Mouse (Mus musculus) heart, adult 9 months (tissue): ENCODE measurements at regions not wholly inside any gene's neighbourhood (a gene's known extent, or its start where the extent isn't known, plus 50 kb on each side); places are given as distances from the start of the nearest gene placed in this dataset.

Source experiments
- DNase-seq, 2 experiments: peaks; one replicate each; pipeline ENCODE4 v3.0.0; 2022; ENCODE audit warnings: low spot score in 2 of 2

DNA sequence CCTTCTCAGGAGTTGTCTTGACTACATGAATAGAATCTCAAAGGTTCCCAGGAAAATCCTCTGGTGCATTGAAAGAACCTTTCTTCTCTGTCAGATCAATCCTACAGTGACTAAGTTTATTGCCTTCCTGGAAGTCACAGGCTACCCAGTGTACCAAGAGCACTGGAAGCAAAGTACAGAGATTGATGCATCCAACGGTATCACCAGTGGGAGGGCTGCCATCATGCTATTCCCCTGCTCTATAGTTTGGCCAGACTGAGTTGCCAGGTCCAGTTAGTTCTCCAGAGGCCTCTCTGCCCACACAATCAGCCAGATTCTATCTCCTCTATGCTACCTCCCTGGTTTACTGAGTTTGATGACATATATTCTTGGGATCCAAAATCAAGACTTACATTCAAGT lies 96.9 kb upstream of the Gm6657 start:
- DNase-seq: no peak

DNA sequence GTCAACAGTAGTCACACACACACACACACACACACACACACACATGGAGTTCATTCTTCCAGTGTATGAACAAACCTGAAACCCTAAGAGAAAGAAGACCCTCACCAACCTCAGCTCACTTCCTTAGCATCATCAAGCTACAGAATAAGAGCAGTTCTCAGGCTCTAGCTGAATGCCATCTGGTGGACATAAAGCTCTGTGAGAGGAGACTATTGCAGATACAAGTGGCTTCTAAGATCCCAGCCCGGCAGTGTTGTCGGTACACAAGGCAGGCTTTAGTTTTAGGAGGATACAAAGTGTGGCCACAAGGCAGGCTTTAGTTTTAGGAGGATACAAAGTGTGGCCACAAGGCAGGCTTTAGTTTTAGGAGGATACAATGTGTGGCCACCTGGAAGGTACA lies 96.3 kb upstream of the Gm6657 start:
- no peak for DNase-seq

DNA sequence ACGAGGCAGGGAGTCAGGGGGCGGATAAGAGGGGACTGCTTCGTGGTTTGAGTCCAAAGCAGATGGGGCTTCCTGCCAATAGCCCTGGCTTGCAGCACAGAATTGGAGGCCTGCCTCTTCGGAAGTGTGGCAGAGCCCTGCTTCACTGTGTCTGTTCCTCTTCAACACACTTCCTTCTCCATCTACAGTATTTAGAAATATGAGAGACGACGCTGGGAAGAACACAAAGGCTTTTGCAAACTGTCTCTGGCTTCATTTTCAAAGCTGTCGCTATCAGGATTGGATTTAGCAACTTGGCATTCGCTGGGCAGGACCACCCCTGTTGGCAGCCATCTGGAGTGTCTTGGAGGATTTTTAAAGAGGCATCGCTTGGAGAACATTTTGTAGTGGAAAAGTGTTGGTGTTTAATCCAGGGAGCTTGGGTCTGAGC lies 95.3 kb upstream of the Gm6657 start:
- DNase-seq: peak in 1 of 2 experiments; percentile 19

DNA sequence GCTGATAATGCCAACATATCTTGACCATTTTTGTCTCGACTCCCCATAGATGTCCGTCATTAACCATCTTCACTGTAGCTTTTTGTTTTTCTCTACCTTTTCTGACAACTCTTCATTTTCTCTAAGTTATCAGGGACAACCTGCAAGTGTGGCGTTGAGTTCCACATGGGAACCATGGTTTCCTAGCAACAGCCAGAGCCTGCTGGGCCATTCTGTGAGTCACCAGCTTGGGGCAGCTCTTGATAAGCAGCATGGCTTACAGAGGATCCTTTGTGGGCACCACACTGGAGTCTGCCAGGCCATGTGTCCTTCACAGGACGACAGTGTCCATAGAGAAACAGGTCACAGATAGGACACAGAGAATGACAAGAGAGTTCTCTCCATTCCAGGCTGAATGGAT lies 94.3 kb upstream of the Gm6657 start:
- peak; percentile 20 to 28 for DNase-seq

DNA sequence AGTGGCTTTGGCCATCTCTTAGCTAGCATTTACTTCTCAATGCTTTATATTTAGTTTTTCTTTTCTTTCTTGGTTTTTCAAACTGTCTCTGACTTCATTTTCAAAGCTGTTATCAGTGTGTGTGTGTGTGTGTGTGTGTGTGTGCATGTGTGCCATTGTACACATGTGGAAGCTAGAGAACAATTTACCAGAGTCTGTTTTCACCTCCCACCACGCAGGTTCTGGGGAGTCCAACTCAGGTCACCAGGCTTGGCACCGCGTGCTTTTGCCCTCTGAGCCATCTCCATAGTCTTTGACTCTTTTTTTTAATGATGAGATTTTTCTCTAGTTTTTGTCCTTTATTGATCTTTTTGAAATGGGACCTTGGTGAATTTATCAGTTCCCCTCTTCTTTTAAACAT lies 93.3 kb upstream of the Gm6657 start:
- no peak for DNase-seq

DNA sequence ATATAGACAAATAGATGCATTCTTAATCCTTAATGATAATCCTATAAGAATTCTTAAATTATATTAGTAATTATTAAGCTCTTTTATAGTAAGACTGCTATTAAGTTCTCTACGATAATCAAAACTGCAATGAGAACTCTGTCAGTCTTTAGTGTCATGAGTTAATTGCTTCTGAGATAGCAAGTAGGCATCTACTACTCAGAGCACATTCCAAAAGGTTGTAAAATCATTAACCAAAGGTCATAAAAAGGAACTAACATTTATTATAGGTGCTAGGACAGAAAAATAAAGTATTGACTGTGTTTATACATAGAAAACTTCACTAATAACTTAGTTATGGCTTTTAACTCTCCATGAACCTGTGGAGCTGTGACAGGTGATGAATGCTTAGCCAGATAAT lies 84.1 kb upstream of the Gm6657 start:
- DNase-seq: no peak

DNA sequence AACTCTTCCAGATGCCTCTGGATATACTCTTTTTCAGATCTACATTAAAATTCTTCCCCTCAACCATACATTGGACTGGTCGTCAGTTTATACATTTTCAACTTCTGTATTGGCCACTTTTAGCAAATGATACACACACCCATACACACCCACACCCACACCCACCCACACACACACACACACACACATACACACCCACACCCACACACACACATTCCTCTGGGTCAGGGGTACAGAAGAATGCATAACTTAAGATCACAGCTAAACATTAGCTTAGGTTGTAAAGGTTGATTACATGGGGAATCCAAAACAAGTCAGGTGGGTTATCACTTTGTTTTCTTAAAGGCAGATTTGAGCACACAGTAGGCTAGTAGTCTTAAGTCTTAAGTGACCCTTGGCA lies 75.9 kb upstream of the Gm6657 start:
- no peak for DNase-seq

DNA sequence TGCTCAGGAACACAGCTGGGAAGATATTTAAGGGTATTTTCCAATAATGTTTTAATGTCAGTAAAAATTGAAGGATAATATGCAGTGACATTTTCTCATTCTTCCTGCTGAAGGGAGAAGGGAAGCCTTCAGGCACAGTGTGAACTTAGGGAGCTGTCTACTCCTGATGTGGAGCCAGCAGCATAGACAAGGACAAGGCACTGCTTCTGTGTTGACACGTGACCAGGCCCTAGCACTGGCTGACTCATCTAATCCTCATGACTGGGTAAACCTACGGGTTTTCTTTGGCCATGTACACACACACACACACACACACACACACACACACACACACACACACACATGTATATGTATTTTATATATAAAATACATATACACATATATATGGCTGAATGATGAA lies 74.8 kb upstream of the Gm6657 start:
- DNase-seq: no peak

DNA sequence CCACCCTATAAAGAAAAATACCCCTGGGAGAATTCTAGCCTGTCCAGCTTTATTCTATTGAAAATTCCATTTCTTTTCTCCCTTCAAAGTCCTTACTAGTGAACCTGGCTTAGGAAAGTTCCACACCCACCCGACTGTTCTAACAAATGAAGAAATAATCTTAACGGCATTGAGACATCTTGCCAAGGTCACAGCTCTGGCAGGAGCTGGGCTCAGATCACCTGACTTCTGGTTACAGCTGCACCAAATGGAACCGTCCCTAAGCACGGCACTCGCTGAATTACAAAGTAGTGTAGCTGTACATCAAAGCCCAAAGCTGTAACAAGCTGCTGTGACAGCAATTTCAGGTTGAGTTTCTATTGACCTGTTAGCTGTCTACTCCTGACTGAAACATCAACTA lies 74.2 kb upstream of the Gm6657 start:
- DNase-seq: peak; percentile 13 to 15

DNA sequence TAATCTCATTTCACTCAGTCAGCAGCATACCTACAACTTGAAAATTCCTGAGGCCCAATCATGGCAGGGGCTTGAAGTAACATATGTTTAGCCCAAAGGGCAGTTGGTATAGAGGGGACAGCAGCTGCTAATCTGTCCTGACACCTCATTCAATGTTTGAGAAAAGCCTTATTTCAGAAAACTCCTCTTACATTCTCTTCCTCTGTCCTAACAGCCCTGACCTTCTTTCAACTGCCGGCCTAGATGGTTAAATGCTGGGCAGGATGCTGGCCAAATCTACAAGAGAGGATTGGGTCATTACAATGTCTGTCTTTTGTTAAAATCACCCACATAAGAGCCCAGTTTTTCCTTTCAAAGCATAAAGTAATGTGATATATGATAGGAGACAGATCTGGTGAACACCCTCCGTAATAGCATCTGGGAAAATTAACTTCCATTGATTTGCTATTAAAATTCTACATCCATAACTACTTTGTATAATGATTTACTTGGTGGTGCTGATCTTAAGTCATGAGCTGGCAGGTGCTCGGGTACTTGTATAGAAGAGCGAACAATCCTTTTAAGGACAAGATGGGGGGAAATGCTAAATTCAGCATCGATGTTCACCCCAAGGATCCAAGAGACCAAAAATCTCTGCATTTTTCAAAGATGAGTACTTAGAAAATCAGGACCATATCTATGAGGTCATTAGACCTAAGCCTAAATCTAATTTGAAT lies 64.8 kb upstream of the Gm6657 start:
- no peak for DNase-seq

DNA sequence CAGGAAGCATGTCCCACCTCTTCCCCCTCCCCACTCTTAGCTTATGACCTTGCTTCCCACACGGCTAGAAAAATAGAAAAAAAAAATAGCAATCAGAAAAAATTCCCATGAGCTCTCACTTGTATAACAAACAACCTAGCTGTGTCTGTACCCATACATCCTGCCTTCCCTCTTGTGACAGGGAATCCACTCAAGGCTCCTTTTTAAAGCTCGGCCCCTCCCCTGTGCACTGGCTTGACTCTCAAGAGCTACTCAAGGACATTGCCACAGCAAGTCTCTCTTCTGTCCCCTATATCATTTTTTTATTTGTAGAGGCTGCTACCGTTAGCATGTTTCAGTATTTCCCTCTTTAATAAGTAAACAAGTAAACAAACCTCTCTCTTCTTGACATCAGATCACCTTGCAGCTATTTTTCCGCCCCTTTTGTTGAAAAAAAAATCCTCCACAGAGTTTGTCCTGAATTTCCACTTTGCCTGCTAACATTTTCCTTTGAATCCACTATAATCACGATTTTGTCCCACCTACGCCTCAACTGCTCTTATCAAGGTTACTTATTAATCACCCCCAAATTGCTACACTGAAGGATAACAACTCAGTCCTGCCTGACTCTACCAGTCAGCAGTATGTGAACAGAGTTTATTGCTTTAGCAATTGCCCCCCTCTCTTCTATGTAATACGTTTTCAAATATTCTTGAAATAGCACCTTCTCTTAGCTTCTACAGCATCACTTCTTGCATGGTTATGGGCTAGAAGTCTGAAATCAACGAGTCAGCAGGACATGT lies 61.8 kb upstream of the Gm6657 start:
- no peak for DNase-seq

DNA sequence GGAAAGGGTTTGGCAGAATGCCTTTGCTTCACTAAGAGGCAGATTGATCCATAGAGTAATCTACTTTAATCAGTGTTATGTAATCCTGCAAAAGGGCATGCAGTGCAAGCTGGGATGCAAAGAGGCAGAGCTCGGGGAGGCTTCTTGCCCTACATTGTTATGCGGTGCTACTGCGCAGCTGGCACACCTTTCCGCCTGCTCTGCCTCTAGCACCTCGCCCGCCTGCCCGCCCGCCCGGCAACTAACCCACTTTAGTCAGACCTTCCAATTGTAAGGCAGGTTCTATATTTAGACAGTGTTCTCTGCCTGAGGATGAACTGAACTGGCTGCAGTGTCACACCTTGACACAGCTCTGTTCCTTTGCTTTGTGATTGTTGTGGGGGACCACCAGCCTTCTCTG lies 60.7 kb upstream of the Gm6657 start:
- peak; percentile 9 to 15 for DNase-seq

DNA sequence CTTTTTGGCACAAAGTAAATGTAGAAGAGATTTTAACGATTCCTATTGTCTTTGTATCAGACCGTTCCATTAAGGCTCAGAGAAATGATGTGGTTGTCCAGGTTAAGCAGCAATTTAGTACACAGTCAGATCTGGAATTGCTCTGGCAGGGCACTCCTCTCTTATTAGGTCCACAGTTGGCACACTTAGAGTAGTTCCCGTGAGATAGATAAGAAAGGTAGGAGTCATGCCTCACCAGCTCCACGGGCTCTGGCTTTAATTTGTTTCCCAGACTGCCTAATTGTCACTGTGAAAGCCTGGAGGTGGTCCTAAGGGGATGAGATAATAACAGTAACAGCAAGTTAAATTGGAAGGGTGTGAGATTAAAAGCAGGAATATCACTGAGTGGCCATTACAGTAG lies 60.1 kb upstream of the Gm6657 start:
- DNase-seq: no peak

DNA sequence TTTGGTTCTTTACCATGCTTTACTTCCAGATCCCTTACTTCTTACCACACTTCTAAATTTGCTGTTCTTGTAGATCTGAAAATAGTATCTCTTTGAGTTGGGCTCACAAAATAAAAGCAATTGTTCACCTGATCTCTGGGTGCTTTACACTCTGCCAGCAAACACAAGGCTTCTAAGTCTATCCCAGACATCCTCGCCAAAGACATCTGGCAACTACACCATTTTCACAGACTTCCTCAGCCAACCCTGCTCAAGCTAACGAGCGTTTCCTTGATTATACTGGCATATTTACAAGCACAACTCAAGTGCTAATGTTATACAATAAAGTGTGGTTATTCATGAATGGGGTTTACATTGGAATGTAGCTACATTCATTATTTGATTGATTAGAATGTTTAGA lies 56.8 kb upstream of the Gm6657 start:
- no peak for DNase-seq

DNA sequence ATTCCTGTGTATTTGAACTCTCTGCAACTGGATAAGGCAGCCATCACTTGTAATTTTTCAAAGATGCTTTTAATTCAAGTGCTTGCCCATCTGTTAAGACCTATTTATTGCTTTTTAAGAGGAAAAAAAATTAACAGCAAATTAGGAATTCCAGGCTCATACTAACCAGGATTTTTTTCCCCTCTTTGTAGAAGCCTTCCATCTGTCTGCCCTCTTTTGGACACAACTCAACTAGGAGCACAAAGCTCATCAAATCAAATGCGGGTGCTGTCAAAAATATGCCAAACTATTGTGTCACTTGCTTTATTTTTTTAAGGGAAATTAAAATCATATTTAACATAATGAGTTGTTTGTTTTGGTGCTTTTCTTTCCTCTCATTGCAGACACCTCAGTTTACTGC lies 55.6 kb upstream of the Gm6657 start:
- no peak for DNase-seq
